Mouse (Mus musculus) granulocyte monocyte progenitor cell, adult 5-6 weeks (primary cell): ENCODE measurements around the gene Serpine1. TPM values are rescaled to one million over a fixed set of nuclear protein-coding genes. Genes with fewer than 3 reads are reported as not detected.
A peak's percentile ranks its signal among the peaks of the same experiment; 100 is the strongest.

Source experiments
- ATAC-seq: replicated peaks from 2 replicates; pipeline ENCODE4 v1.8.0; 2016; ENCODE audit warnings: mild to moderate bottlenecking, moderate TSS enrichment, inconsistent platforms; ENCODE audit not compliant: poor library complexity, severe bottlenecking
- total RNA-seq, 2 experiments: library from RNA; stranded (forward) in 1 of 2; stranded (reverse) in 1 of 2; fragments of 200-712, 200-1000 nt in 1 of 2; fragments of >200 nt in 1 of 2; fragmentation: Nextera tagmentation in 1 of 2; gene quantifications; 2 replicates each; pipeline ENCODE4 v1.2.3; 2014 to 2017

Serpine1 gene
- total RNA-seq, 2 experiments from 2014 or later = not detected

DNA sequence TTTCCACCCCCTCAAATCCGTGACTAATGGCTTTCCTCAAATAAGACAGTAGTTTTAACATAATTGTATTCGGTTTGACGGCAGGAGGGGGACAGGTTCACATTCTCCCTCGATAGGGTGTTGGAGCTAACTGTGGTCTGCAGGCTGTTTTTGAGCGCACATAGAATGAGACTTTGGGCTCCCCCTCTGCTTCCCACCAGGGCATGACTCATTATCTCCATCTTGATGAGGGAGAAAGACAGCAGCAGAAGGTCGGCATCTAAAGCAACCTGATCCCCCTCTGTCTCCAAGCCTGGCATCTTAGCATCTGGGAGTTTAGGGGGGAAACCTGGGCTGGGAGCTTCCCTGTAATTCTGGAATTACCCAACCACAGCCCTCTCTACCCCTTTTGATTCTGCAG lies 6.6 kb downstream of the Serpine1 start:
- no peak for ATAC-seq

DNA sequence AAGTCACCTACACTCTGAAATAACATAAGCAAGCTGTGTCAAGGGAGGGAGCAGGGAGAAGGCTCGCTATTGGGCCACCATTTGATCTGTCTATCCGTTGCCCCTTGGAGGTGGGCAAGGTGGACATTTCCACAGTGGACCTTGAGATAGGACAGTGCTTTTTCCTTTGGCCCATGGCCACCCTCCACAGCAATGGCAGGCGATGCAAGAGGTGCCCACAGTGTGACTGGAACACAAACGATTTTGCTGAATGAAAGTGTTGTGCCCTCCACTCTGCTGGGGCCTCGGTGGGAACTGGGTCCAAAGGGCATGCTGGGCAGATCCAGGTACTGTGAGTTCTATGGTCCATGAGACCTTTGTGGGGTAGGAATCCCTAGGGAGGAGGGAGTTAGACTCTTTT lies 9.5 kb downstream of the Serpine1 start:
- no peak for ATAC-seq

DNA sequence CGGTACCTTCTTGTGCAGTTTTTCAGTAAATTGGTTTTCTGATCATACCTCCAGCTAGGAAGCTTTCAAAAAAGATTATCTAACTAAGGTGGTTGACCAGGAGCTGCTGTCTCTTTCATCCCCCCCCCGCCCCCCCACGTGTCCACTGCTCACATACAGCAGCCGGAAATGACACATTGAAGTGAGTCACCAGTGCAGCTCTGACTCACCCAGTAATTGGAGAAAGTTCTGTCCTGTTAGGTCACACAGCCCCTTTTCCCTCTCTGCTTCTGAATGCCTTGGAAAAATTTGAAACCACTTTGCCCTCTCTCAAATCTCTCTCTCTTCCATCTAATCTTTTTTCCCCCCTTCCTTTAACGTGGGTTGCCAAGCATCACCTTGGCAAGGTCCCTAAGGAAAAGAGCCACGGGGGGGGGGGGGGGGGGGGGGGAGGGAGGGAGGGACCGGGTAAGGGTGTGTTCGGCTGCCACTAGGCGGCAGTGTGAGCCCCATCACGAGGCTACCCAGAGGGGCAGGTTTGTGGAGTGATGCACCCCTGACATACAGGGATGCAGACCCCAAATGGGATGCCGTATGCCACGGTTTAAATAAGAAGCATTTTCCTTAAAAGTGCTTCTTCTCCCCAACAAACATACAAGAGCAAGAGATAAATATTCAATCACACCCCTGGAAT lies 10.1 kb downstream of the Serpine1 start:
- no peak for ATAC-seq

GRCm38 (mm10) chr5:137054873-137055272 lies 17.2 kb downstream of the Serpine1 start:
- no peak for ATAC-seq

- no peak for ATAC-seq
Measured at GRCm38 (mm10) chr5:137054299-137054698, 17.8 kb downstream of the Serpine1 start.

GRCm38 (mm10) chr5:137051914-137052505 lies 20.1 kb downstream of the Serpine1 start:
- no peak for ATAC-seq

DNA sequence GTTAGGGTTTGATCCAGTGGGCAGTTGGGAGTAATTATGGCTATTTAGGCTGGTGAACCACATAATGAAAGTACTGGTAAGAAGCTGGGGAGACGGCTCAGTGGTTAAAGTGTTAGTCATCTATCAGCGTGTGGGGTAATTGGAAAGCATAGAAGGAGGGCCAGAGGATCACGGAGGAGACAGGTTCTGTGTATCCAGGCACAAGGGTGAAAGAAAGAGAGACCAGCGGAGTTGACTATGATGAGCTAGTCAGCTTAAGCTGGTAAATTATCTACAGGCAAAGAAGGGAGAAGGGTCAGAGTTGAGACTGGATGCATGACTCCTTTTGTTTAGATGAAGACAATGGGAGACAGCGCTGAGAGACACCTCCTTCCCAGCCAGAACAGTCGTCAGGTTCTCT lies 20.9 kb downstream of the Serpine1 start:
- no peak for ATAC-seq

GRCm38 (mm10) chr5:137046991-137047390 lies 25.1 kb downstream of the Serpine1 start:
- no peak for ATAC-seq

- no peak for ATAC-seq
Measured at GRCm38 (mm10) chr5:137046324-137046718, 25.7 kb downstream of the Serpine1 start.

DNA sequence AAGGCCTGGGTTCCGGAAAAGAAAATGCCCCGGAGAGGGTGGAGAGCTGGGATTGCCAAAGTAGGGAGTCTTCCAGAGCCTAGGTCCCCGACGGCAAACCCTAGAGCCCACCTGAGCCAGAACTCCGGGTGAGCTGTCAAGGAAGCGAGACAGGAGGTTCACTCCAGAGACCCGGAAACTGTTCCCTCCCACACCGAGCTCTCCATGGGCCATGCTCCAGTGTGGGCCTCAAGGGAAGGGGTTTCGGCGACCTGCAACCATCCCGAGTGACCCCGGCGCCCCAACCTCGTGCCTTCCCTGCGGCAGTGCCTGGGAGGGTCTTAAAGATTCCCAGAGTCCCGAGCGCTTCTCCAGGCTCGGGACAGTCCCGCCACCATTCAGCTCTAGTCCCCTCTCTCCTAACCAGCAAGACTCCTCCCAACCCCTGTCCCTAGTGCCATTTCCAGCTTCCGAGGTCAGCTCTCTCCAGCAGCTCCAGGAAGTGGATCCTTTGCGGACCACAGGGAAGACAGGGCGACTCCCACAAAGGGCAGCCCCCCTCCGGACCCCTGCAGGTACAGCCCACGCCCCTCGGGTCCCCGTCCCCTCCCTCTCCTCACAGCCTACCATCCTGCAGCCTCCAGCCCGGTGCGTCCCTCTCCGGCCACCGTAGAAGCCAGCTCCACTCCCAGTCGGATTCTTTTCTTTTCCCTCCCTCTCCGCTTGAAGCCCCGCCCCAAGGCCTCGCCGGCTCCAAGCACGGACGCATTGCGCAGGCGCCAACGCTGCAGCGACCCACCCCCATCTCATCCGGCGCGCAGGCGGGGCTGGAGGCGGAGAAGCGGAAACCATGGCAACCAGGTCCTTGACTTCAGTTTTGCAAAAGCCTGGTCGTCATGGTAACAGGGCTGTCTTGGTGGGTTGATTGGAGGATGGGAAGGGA lies 26.4 kb downstream of the Serpine1 start, which contains the start of gene Ap1s1:
Gene Ap1s1, minus strand, starts transcription at position 734 of the 922 bp plus-strand sequence.
- ATAC-seq = peak; percentile 93

- no peak for ATAC-seq
Measured at GRCm38 (mm10) chr5:137043997-137044396, 28.1 kb downstream of the Serpine1 start.

GRCm38 (mm10) chr5:137041442-137041841 lies 30.6 kb downstream of the Serpine1 start:
- ATAC-seq = no peak

DNA sequence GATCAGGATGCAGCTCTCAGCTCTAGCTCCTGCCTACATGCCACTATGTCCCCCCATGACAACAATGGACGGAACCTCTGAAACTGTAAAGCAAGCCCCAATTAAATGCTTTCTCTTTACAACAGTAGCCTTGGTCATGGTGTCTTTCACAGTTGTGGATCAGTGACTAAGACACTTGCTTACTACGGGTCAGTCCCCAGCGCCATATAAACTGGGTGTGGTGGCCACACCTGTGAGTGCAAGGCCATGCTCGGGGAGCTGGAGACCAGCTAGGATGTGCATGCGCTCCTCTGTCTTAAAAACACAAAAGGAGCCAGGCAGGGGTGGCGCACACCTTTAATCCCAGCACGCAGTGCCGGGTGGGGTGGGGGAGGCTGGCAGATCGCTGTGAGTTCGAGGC lies 32.6 kb downstream of the Serpine1 start:
- ATAC-seq = no peak

DNA sequence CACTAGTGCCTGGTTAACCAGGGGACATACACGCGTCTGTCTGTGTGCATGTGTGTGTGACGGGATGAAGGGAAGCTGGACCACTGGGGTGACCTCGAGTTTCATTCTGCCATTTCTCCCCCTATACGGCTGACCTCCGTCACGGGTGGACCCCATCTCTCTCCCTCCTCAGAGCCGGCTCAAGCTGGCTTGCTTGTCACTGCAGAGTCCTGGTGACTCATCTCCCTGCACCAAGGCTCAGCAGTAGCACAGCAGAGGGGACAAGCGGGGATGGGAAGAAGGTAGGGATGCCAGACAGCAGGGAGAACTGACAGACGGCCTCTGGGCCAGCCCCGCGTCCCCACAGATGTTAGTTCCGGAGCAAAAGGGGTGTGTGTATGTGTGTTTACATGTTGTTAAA lies 35.9 kb downstream of the Serpine1 start:
- ATAC-seq = no peak

GRCm38 (mm10) chr5:137032641-137033074 lies 39.4 kb downstream of the Serpine1 start:
- peak; percentile 66 for ATAC-seq

DNA sequence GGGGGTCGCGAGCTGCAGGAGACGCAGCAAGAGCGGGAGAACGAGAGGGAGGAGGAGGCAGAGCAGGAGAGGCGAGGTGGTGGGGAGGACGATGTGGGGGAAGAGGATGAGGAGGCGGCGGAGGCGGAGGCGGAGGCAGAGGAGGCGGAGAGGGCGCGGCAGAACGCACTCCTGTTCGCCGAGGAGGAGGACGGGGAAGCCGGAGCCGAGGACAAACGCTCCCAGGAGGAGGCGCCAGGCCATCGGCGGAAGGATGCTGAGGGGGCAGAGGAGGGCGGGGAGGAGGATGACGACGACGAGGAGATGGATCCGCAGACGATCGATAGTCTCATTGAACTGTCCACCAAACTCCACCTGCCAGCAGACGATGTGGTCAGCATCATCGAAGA lies 40.0 kb downstream of the Serpine1 start:
- ATAC-seq = no peak

- no peak for ATAC-seq
Measured at GRCm38 (mm10) chr5:137031076-137032032, 40.7 kb downstream of the Serpine1 start.

DNA sequence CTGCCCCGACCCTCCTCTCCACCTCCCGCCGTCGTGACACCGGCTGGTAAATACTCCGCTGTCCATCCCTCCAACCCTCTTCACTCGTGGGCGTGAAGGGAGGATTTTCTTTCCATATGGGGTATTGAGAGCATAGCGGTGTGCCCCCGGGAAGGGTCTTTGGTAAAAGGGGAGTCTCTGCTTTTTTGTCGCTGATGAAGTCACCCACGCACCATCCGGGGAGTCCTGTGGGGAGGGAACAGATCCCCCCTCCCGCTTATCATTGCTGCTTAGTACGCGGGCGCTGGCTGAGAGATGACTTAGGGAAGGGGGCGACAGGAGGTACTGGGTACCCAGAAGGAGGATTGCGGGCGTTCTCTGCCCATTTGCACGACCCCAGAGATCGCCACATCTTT lies 41.7 kb downstream of the Serpine1 start:
- ATAC-seq = no peak

DNA sequence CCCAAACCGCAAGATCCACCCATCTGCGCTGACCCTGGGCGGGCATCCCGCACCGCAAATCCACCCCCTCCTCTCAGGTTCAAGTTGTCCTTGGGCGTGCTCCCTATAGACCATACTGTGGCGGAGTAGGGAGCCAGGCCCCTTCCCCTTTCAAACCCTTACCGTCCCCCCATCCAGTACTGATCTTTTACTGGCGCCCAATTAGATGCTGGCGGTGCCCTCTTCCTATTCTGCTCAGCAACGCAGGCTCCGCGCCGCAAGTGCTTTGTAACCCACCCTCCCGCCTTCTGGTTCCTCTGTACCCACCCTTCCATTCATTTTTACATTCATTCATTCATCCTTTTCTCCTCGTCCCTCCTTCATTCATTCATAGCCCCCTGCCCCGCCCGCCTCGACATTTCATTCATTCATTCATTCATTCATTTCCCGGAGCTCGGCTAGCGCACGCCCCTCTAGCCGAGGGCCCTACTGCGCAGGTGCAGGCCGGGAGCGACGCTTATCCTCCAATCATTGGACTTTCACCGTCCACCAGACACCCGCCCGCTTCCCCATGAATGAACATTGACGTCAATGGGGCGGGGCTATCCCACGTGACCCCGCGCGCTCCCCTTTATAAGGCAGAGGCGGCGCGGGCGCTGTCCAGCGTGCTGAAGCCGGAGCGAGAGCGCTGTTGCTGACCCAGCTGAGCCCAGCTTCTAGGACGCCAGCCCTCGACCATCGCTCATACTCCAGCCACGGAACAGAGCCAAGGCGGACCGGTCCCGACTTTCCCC lies 42.2 kb downstream of the Serpine1 start:
- peak; percentile 75 for ATAC-seq
